Mouse (Mus musculus): ENCODE measurements around the gene Tigar. TPM values are rescaled to one million over a fixed set of nuclear protein-coding genes. Genes with fewer than 3 reads are reported as not detected.
A peak's percentile ranks its signal among the peaks of the same experiment; 100 is the strongest.

The Tigar gene
- total RNA-seq, 2 experiments from 2014 or later: 45.8 to 48.8 TPM

DNA sequence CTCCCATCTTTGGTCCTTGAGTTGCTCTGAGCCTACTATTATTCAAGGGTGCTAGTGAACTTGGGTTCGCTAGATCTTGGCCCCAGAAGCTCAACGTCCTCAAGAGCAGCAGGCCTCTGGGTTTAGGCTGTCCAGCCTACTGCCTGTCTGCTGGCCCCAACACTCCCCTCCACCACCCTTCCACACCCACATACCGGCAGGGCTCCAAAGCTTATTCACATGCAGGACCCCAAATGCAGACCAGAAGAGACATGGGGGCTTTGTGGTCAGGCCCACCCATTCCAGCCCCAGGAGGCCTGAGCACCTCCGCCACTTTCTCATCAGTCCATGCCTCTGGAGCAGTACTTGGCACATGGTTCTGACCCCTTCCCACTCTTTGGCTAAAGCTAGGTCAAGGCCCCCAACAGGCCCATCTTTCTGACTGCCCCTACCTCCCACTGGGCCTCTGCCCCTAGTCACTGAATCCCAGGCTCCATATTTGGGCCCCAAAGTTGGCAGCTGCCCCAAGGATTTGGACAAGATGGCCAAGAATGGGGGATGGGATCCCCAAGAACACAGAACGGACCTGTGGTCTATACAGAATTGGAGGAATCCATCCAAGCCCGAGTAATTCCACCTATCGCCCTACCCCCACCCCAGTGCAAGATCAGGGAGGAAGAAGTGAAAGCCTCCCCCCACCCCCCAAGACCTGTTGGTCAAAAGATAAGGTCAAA is 34.4 kb upstream of the Tigar start:
- intact Hi-C loops (cut with DNase I): no loop called here
- DNase-seq: no peak

DNA sequence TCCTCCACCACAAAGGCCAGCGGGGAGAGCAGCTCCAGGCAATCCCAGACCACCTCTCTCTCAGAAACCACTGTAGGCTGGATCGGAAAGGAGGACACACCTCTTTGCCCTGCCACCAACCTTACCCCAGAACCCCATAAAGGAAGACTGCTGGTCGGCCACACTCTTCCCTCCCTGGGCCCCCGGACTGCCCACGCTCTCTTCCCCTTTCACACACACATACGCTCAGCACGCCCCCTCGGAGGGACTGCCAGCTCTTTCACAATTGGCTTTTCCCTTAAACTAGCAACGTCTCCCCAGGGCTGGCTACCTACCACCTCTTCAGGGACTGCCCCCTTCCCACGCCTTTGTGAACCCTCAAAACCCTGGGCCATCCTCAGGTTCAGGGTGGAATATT is 33.8 kb upstream of the Tigar start:
- DNase-seq: no peak
- intact Hi-C loops (cut with DNase I): no loop called here

DNA sequence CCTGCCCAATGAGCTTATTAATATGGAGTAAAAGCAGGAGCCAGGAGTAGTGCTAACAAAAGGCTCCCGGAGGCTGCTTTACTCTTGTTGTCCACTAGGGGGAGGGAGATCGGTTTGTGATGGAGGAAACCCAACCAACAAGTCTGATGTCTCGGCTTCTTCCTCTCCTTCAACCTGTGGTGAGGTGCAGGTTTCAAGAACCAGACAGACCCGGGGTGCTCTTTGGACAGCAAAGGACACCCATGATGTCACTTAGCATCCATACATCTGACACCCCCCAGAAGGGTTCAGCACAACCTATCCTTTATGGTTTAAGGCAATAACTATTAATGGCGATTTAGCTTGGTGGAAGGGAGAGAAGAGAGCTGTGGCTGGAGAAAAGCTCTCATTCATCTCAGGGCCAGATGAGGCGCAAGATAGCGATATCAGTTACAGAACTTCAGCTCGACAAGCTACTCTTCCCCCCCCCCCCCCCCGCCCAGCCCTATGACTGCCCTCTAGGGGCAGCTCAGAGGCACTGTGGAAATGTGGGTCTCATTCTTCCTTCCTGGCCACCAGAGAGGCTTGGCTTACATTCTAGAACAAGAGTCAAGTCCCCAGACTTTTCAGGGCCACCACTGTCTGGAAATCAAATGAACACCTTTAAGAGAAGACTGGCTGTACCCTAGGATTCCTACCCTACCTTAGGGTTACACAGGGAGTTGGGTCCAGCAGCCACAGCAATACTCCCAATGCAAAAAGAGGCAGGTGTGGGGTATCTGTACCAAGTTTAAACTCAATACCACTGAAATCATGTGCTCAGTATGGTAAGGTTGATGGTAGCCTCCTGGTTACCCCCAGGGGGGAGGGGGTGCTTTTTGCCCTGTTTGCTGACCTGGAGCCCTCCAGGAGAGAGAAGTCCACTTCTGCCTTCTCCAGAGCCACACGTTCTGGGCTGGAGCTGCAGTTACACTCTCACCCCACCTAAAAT is 33.1 kb upstream of the Tigar start:
- DNase-seq: peak; percentile 50 to 59
- intact Hi-C loops (cut with DNase I): loop anchor here (1.0 kb wide), 1 partner anchor 217 kb away; no protein-coding TSS in a partner anchor

DNA sequence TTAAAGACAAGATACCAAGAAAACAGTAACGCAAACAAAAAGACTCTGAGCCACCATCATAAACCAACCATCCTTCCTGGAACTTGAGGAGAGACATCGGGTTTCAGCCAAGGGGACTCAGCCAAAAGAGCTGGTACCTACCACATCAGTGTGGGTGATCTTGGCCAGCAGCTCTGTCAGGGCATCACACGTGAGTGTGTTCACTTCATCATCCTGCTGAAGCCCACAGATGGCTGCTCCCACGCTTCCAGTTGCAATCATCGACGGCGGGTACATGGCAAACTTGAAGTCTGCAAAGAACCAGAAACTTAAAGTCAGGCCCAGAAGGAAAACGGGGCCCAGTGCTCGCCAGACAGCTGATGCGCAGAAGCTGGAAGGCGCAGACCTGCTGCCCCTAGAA is 29.6 kb upstream of the Tigar start:
- DNase-seq: no peak
- intact Hi-C loops (cut with DNase I): no loop called here

DNA sequence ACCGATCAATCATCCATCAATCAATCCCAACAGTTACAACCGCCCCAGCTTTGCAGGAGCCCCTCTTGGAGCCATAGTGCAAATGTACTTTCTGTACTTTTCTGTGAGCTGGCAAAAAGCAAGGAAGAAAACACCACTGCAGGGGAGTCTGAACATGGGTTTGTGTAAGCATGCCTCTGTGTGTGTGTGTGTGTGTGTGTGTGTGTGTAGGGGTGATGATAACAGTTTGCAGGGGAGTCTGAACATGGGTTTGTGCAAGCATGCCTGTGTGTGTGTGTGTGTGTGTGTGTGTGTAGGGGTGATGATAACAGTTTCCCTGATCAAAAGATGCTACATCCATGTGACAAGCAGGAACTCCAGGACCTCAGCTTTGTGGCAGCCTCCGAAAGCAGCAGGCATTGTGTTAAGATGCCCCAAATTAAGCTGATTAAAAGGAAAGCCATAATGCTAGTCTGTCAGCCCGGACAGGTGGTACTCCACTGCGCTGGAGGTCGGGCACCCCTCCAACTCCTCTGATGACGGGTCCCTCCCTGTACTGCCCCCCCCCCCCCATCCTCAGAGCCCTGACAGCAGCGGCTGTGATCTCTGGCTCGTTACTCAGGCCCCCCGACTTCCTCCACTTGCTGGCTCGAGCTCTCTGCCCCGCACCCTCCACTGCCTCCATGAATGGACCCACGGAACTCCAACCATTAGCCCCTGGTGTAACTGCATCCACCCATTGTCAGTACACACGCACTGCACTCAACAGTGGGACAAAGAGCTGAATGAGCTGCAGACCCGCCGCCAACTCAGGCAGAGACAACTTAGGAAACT is 24.3 kb upstream of the Tigar start:
- no peak for DNase-seq
- intact Hi-C loops (cut with DNase I): no loop called here

DNA sequence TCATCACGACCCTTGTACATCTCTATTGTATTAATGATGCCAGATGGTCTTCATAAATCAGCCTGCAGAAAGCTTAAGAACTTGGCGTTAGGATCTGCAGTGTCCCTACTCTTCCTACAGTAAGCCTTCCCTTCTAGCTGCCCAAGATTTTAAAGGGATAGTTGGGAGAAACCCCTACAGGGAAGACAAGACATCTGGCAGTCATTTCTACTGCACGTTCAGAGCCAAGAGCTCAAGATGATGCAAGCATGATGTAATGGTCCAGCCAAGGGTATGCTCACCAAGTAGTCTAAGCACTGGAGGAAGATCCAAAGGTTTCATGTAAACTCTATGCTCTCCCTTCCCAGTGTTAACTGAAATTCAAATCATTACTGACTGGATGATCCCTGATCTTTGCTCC is 23.4 kb upstream of the Tigar start:
- intact Hi-C loops (cut with DNase I): no loop called here

DNA sequence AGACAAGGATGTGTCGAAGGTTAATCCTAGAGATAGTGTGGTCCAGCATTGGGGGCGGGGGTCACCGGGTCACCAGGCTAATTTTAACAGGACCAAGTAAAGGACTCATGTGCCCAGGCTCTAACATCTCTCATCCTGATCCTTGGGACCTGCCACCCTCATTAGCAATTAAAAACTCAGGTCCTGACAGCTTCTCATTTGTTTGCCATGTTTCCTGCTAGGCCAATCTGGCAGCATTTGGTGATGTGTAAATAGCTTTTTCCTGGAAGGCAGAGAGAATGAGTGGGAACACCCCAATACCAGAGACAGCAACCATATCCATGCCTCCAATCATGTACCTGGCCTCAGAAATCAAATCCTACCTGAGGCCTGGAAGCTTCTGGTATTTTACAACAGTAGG is 22.6 kb upstream of the Tigar start:
- intact Hi-C loops (cut with DNase I): no loop called here
- no peak for DNase-seq

More for the DNA sequence above, 23.4 kb upstream of the Tigar start:
- DNase-seq: no peak

DNA sequence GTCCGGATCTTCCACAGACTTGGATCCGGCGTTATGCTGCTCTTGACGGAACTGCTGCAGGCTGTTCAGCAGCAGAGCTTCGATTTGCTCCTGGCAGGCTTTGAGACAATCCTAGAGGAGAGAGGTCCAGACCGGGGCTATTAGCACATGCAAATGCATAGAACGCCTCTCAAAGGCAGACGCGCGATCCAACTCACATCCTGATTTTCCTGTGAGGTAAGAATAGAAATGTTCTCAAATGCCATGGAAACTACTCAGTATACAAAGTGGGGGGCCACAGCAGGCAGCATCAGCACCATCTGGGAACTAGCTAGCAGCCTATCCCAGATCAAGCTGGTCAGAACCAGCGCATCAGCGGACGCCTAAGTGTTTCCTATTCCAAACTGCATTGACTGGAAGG is 21.0 kb upstream of the Tigar start:
- no peak for DNase-seq
- intact Hi-C loops (cut with DNase I): no loop called here

DNA sequence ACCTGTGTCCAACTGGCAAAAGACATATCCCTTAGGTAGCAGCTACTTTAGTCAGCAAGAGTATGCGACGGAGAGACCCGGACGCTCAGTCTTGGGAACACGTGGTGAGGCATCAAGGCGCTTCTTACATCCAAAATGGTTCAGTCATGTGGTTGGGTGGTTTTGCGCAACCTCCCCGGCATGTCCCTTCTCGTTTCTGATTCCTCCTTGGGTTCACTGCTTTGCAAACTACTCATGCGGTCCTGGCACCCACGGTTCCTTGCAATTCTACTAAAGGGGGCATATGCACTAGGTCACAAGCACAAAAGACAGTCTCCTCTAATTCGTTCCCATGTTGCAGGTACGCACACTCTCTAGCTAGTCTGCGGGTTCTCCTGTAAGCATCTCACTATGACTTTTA is 20.3 kb upstream of the Tigar start:
- intact Hi-C loops (cut with DNase I): no loop called here
- no peak for DNase-seq

DNA sequence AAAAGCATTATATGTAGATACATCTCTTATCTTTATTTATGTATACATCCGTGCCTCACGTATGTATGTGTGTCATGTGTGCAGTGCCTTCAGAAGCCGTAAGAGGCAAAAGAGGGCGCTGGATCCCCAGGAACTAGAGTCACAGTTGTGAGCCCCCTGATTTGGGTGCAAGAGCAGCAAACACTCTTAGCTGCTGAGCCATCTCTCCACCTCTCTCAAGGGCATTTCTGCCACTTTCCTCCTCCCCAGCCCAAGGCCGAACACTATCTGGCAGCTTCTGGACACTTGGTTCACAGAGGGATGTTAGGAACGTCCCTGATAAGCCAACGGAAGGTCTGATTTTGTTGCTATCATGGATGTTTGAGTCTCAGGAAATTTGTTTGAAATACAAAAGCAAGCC is 14.1 kb upstream of the Tigar start:
- intact Hi-C loops (cut with DNase I): no loop called here
- no peak for DNase-seq

DNA sequence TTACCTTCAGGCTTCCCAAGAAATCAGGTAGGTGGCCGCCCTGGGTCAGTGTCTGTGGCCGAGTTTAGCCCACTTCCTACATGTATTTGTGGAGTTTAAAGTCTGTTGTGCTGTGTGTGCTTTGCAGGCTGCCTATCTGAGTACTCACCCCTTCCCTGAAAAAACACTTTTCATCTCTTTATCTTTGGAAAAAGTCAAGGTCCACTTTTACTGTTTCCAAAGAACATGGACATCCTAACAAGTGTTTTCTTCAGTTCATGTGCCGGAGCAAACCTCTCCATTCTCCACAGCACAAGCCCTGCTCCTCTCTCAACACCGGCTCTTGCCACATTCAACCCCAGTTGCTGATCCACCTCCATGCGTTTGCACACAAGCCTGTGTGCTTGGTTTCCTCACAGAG is 13.6 kb upstream of the Tigar start:
- DNase-seq: no peak
- intact Hi-C loops (cut with DNase I): no loop called here

DNA sequence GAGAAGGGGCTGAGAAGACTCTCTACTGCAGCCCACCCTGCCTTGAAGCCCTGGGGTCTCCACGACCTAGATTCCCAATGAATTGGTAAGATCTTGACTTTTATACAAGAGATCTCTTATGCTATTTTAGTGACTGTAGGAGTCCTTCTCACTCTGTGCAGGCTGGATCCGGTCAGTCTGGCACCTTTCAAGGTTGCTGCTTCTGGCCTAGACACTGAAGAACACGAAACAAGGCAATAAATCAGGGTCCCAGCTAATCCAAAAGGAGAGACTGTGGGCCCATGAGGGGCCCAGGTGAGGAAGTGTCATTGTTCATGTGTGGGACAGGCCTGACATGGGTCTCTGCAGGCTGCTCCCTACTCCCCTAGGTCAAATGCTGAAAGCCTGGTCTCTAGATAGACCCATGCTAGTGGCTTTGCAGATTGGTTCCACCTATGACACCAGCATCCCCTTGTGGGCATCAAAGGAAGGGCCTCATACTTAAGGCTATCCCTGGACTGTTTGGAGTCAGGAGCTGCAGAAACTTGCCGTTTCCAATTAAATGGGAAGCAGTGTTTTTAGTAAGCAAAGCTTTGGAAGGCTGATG is 13.0 kb upstream of the Tigar start:
- intact Hi-C loops (cut with DNase I): no loop called here
- no peak for DNase-seq

DNA sequence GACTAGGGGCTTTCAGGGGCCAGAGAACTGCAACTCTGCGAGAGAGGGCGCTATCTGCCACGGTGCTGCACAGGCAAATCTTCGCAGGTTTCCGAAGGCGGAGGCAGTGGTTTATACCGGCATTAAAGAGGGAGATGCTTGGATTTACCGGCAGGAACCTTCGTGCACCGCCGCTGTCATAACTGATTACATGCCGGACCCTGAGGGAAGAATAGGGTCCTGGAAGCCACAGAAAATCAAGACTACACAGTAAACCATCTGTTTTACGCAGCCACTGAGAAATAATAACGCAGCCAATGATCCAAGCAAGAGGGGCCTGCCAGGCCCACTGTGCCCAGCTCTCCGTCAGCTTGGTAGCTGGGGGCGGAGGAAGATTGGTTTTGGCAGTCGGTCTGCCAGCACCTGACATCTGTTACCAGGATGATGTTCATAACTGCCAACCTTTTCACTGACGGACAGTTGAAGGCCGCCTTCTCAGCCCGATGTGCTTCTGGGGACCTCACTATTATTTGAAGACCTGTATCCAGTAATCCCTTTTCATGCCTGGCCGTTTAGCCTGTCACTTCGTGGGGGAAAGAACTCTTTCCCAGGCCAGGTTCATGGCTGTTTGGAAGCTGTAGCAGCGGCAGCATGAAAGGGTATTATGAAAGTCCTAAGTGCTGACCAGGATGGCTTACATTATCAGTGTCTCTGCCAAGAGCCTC is 5.5 kb upstream of the Tigar start:
- DNase-seq: no peak
- intact Hi-C loops (cut with DNase I): no loop called here

DNA sequence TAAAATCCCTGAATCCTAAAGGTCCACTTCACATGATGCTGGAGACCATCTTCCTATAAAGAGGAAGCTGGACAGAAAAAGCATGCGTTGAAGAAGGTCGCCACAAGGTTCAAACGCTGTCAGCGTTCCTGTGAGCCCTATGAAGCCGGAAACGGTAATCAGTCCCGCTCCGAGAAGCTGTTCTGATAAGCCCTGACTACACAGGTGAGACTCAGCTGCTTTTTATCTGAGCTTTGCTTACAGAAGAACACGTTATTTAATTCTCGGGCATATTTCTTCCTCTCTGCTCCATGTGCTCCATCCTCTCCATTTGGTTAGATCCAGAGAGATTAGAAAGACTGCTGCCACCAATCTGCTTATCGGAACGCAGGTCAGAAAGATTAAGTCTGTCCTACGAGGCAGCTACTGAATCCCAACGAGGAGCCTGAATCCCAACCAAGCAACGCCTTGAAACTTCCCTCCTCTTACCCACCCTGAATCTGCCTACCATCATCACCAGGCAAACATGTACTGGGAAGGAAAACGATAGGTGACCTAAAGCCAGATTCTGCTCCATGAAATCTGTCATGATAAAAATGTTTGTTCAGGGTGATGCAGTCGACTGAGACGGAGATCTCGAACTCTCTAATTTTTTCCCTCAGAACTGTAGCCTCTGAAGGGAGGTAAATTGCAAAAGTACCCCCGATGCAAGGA is 843 bp downstream of the Tigar start:
- intact Hi-C loops (cut with DNase I): loop anchor here (10.0 kb wide), 1 partner anchor 264 kb away; the partner anchor contains the start of gene Ndufa9
- no peak for DNase-seq

DNA sequence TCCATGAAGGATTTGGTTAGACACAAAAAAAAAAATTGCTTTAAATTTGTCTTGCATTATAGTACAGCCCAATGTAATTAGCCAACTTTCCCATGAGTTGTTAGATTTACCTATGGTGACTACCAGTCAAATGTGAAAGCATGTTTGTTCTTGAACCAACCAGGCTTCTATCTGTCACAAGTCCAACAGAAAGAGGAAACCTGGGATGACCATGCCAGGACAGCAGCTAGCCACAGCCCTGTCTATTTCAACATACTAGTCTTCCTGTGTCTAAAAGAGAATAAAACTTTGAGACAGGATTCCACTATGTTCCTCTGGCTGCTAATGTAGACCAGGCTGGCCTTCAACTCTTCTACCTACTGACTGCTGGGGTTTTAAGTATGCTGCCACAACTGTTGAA is 1.9 kb downstream of the Tigar start:
- intact Hi-C loops (cut with DNase I): loop anchor here (10.0 kb wide), 1 partner anchor 263 kb away; the partner anchor contains the start of gene Ndufa9
- DNase-seq: no peak

DNA sequence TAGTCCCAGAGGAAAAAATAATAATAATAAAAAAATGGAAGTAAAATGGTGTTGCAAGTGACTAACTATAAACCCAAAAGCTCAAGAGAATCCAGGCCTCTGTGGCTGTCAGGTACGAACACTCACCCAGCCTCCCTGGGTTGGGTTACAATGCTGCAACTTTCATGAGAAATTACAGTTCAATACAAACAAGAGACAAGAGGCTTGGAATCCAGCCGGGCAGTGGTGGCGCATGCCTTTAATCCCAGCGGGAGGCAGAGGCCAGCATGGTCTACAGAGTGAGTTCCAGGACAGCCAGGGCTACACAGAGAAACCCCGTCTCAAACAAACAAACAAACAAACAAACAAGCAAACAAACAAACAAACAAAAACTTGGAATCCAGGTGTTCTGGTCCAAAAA is 2.6 kb downstream of the Tigar start:
- no peak for DNase-seq
- intact Hi-C loops (cut with DNase I): loop anchor here (10.0 kb wide), 1 partner anchor 262 kb away; the partner anchor contains the start of gene Ndufa9

DNA sequence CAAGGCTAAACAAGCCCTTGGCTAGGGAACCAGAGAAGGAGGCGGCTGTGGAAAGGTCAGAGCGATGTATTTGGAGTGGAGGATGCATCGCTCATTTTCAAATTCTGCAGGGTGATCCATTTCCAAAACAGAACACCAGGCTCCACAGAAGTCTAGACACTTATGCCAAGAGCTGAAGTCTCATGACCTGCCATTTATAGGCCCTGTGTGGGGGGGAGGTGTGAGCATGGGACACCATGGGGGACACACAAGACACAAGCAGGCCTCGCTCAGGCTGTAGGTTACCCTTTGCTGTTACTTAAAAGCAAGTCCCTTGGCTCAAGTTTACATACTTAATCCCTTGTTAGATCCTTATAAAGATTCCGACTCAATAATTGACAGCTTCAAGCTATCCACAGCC is 3.2 kb downstream of the Tigar start:
- intact Hi-C loops (cut with DNase I): loop anchor here (10.0 kb wide), 1 partner anchor 261 kb away; the partner anchor contains the start of gene Ndufa9

DNA sequence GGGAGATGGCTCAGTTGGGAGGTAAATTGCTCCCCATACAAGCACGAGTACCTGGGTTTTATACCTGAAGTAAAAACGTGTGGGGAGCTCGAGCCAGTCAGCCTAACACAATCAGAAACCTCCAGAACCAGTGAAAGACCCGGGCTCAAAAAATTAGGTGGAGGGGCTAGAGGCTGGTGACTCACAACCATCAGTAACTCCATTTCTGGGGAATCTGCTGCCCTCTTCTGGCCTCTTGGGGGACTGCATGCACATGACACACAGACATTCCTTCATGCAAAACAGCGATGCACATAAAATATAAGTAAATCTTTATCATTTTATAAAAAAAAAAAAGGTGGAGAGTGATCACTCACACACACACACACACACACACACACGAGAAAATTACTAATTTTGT is 4.2 kb downstream of the Tigar start:
- DNase-seq: peak in 1 of 2 experiments; percentile 42
- intact Hi-C loops (cut with DNase I): loop anchor here (10.0 kb wide), 1 partner anchor 260 kb away; the partner anchor contains the start of gene Ndufa9

More for the DNA sequence above, 3.2 kb downstream of the Tigar start:
- DNase-seq: peak; percentile 16 to 41
